Mouse (Mus musculus) lung, adult 2 months (tissue): ENCODE data around the gene D230025D16Rik.

Source experiments
- CTCF ChIP-seq: fragments of 200-500 bp; IDR thresholded peaks from 2 replicates; pipeline ENCODE4 v1.5.1; 2011; ENCODE audit warnings: mild to moderate bottlenecking, low read length, control low read depth; ENCODE audit not compliant: insufficient read depth
- POLR2A ChIP-seq: fragments of 200-500 bp; IDR thresholded peaks from 2 replicates; pipeline ENCODE4 v1.6.1; 2011; ENCODE audit warnings: low read depth, mild to moderate bottlenecking, control low read depth, low read length, borderline replicate concordance; ENCODE audit errors: extremely low read depth

- TF ChIP-seq POLR2A: no peak
- TF ChIP-seq CTCF: no peak
Measured at GRCm38 (mm10) chr8:105231503-105232320, 6.8 kb downstream of the D230025D16Rik start.
